Mouse (Mus musculus) macrophage (primary cell): ENCODE results near the gene Rpl23a. TPM values are rescaled to one million over a fixed set of nuclear protein-coding genes. Genes with fewer than 3 reads are reported as not detected.

ENCODE experiments used
- H3K27ac ChIP-seq: fragments of 350-480 bp; formaldehyde crosslinking; 2 replicates; pipeline ENCODE4 v1.9.0; 2021
- H3K36me3 ChIP-seq: fragments of 350-480 bp; formaldehyde crosslinking; 2 replicates; pipeline ENCODE4 v1.9.0; 2021; ENCODE audit errors: inconsistent target
- H3K4me3 ChIP-seq: fragments of 350-480 bp; formaldehyde crosslinking; 2 replicates; pipeline ENCODE4 v1.9.0; 2021; ENCODE audit errors: inconsistent target
- H3K79me2 ChIP-seq: fragments of 350-480 bp; formaldehyde crosslinking; 2 replicates; pipeline ENCODE4 v1.9.0; 2021; ENCODE audit errors: inconsistent target
- WGBS: methylation state at CpG from one replicate; pipeline ENCODE4 v1.1.7; 2026; ENCODE audit warnings: inconsistent platforms; ENCODE audit not compliant: missing documents; 5-methylcytosine and 5-hydroxymethylcytosine counted together
- polyA plus RNA-seq: library from polyadenylated mRNA; stranded (reverse); fragments of 250-400 nt; gene quantifications from 3 replicates; pipeline ENCODE4 v1.2.4, GENCODE M21; 2018; ENCODE audit warnings: inconsistent platforms

Gene Rpl23a
- polyA plus RNA-seq, 1 experiment from 2014 or later: 1,342 TPM

DNA sequence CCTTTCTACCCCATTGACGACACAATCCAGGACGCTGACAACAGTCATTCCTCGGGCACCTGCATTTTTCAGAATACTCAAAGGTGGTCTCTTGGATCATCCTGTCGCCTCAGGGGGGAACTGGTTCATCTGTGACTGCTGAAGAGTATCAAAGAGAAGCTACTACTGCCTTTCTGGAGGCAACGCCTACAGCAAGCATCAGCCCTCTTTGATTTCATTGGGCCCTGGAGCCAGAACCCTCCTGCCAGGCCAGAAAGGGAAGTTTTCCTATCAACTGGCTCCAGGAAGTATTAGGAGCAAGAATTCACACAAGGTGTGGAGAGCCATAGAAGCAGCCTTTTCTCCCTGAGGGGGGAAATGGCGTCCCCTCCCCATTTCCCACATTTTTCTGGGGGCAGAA is 16.7 kb downstream of the Rpl23a start:
- 89% methylated on average over 6 of the region's 6 CpGs for WGBS

DNA sequence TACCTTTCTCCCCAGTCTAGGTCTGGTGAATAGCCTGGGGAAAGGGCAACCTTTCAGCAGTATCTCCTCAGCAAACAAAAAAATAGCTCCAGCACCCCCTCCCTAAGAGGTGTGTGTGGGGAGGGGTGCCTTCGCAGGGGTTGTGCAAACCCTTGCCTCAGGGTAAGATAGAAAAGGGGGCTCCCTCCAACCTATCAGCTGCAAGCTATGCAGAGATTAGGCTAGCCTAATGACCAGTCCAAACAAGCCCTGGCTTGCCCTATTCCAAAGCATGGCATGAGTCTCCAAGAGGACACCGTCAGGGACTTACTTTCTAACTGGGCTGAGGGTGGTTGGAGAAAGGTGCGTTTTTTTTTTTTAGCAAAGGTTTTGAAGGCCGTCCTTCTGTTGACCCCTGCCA is 17.2 kb downstream of the Rpl23a start:
- no peaks in the 10 kb centered on the region for H3K79me2 ChIP-seq
- H3K27ac ChIP-seq: no peak overlapping the region
- no peak overlapping the region for H3K4me3 ChIP-seq
- no peaks in the 10 kb centered on the region for H3K36me3 ChIP-seq
- 90% methylated on average over 3 of the region's 4 CpGs for WGBS

More for the DNA sequence above, 16.7 kb downstream of the Rpl23a start:
- H3K36me3 ChIP-seq: no peaks in the 10 kb centered on the region
- no peak overlapping the region for H3K27ac ChIP-seq
- H3K79me2 ChIP-seq: no peaks in the 10 kb centered on the region
- H3K4me3 ChIP-seq: no peak overlapping the region

DNA sequence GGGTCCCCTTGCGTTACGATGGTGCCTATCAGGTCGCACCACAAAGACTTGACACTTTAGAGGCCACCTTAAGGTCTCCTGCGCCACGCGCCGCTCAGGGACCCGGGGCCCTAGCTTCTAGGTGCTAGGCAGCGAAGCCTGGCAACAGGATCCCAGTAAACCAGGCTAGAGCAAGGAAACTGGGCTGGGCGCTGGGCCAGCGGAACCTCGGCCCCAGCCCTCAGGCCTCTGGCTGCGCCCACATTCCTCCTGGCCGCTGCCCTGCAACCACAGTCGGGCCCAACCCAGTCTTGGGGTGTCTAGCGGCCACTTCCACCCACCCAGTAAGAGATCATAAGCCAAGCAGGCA is 17.6 kb downstream of the Rpl23a start:
- H3K79me2 ChIP-seq: no peaks in the 10 kb centered on the region
- no peak overlapping the region for H3K27ac ChIP-seq
- 11% methylated on average over 16 of the region's 16 CpGs for WGBS
- peak overlapping the region; percentile 22; the same call in 1 of the 2 replicates for H3K4me3 ChIP-seq
- H3K36me3 ChIP-seq: no peaks in the 10 kb centered on the region

GRCm38 (mm10) chr11:78164924-78165760 is 18.2 kb downstream of the Rpl23a start, which contains the start of gene Traf4:
TSS of gene Traf4 (minus strand) at chr11:78165589.
- Histone ChIP-seq H3K79me2 (no peaks in the 10 kb centered on the region), H3K27ac (no peak within 1 kb of the TSS), H3K36me3 (no peaks in the 10 kb centered on the region), H3K4me3 (peak within 1 kb of the TSS; percentile 22; the same call in 1 of the 2 replicates)
- WGBS: 1% methylated on average over 75 of the region's 78 CpGs

DNA sequence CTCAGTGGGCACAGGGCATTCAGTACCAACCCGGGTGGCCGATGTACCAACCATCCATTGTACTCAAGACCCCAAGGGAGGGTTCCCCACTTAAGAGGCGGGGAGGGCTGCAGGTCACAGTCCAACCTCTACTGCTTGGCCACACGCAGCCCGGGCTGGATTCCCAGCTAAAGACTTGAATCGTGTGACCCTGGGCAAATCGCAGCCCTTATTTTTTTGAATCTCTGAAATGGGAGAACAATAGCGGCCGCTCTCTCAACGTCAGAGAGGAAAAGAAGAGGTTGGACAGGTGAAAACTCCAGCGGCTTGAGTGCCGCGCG is 18.8 kb downstream of the Rpl23a start:
- no peak overlapping the region for H3K4me3 ChIP-seq
- no peaks in the 10 kb centered on the region for H3K36me3 ChIP-seq
- no peak overlapping the region for H3K27ac ChIP-seq
- 8% methylated on average over 14 of the region's 14 CpGs for WGBS
- no peaks in the 10 kb centered on the region for H3K79me2 ChIP-seq

DNA sequence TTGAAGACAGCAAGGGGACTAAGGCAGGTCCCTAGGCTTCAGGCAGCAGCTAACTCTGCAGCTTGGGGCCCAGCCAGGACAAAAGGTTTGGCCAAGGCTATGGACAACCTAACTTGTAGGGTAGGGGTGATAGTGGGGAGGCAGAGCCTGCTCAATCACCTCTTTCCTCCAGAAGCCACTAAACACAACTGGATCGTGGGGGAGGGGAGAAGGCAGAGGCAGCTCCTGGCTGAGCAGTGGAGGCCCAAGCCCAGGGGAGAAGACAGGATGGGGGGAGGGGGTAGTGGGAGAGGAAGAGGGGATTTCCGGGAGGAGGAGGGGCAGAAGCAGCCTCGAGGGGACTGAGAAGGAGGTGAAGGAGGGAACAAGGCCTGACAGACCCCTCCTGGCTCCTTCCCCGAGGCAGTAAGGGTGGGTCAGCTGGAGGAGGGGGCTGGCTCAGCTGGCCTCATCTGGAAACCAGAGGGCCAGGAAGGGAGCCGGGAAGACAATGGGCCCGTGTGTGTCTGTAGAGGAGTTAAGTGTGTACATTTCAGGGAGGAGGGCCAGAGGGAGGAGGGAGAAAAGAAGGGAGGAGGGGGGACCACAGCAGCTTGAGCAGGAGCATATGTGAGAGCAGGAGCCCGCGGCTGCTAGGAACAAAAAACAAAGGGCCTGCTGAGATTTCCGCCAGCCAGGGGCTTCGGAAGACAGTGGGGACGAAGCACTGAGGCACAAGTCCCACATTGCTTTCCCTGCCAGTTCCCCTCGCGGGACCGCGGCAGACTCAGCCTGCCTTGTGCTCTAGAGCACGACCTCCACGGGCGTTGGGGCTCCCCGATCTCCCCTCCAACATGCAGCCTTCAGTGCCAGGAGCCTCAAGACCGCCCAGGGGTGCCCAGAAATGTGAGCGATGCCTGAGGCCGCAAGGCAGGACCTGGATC is 19.4 kb downstream of the Rpl23a start:
- WGBS: 15% methylated on average over 22 of the region's 22 CpGs
- no peak overlapping the region for H3K4me3 ChIP-seq

DNA sequence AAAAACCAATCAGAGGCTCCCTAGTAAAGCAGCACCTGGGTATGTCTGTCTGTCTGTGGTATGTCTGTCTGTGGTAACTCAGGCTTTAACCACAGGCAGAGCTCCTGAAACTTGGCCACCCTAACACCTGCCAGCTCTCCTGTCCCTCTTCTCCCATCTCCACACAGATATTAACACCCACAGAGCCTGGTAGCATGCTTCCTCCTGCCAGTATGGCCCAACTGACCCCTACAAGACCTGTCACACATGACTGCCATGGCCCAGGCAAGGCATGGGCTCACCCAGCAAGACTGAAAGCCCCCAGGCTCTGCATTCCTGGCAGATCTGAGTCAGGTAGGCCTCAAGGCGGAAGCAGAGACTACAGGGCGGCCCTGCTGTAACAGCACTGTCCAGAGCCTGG is 20.3 kb downstream of the Rpl23a start:
- H3K27ac ChIP-seq: no peak overlapping the region
- 77% methylated on average over 2 of the region's 2 CpGs for WGBS
- H3K4me3 ChIP-seq: no peak overlapping the region
- H3K36me3 ChIP-seq: no peaks in the 10 kb centered on the region
- no peaks in the 10 kb centered on the region for H3K79me2 ChIP-seq

More for the DNA sequence above, 19.4 kb downstream of the Rpl23a start:
- Histone ChIP-seq H3K36me3 (no peaks in the 10 kb centered on the region), H3K27ac (no peak overlapping the region), H3K79me2 (no peaks in the 10 kb centered on the region)

GRCm38 (mm10) chr11:78162504-78162903 is 20.9 kb downstream of the Rpl23a start:
- no peaks in the 10 kb centered on the region for H3K36me3 ChIP-seq
- WGBS: 86% methylated on average over 6 of the region's 6 CpGs
- H3K27ac ChIP-seq: no peak overlapping the region
- H3K4me3 ChIP-seq: no peak overlapping the region
- no peaks in the 10 kb centered on the region for H3K79me2 ChIP-seq

DNA sequence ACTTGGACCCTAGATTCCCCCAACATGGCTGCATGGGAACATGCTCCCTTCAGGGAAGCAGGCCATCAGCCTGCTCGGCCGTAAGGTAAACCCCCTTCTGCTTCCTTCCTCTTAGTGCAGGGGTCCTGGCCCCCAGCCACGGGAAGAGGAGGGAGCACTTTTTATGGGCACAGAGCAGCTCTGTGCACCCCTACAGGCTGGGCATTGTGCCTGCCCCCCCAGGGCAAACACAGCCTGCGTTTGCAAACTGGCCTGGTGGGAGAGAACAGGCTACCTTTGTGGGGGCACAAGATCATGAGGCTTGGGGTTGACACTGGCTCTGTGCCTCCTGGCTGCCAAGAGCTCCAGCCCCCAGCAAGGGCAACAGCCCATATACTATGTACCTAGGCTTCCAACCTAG is 21.4 kb downstream of the Rpl23a start:
- 37% methylated on average over 4 of the region's 4 CpGs for WGBS
- Histone ChIP-seq H3K4me3 (no peak overlapping the region), H3K79me2 (no peaks in the 10 kb centered on the region), H3K27ac (no peak overlapping the region), H3K36me3 (no peaks in the 10 kb centered on the region)

GRCm38 (mm10) chr11:78161169-78161568 is 22.2 kb downstream of the Rpl23a start:
- Histone ChIP-seq H3K4me3 (no peak overlapping the region), H3K36me3 (no peaks in the 10 kb centered on the region), H3K27ac (no peak overlapping the region), H3K79me2 (no peaks in the 10 kb centered on the region)
- WGBS: 97% methylated on average over 14 of the region's 14 CpGs

DNA sequence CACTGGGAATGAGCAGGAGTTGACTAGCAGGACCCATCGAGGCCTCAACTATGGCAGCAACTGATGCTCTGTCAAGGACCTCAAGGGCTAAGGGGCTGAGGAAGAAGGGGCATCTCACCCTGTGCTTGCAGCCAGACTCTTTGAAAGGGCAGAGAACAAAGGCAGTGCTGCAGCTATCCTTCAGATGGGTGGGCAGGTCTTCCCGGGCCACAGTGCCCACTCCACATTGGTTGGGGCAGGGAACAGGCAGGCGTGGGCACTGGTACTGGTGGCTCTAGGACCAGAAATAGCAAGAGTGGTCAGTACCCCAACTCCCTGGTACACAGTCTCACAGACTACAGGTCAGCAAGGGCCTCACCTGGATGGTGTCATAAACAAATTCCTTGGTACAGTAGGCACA is 22.7 kb downstream of the Rpl23a start:
- 90% methylated on average over 3 of the region's 3 CpGs for WGBS
- H3K27ac ChIP-seq: no peak overlapping the region

DNA sequence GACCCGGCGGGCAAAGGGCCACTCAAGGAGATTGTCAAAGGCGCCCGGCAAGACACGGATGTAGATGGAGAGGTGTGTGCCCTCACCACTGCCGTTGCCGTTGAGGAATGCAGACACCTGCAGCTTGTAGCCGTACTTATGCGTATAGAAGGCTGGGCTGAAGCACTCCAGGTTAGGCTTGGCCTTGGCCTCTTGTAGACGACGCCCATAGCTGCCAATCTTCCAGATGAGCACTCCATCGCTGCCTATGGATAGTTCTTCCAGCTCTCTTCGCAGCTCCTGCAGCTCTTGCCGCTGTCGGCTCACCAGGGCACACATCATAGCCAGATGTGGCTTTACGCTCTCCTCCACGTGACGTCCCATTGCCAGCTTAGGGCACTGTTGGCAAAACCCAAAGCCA is 23.2 kb downstream of the Rpl23a start:
- 94% methylated on average over 18 of the region's 18 CpGs for WGBS
- H3K36me3 ChIP-seq: peaks cover under 1% of the 10 kb centered on the region; the same call in 1 of the 2 replicates
- H3K27ac ChIP-seq: no peak overlapping the region
- H3K79me2 ChIP-seq: no peaks in the 10 kb centered on the region
- no peak overlapping the region for H3K4me3 ChIP-seq

More for the DNA sequence above, 22.7 kb downstream of the Rpl23a start:
- Histone ChIP-seq H3K4me3 (no peak overlapping the region), H3K79me2 (no peaks in the 10 kb centered on the region), H3K36me3 (no peaks in the 10 kb centered on the region)

GRCm38 (mm10) chr11:78159557-78159956 is 23.8 kb downstream of the Rpl23a start:
- H3K36me3 ChIP-seq: peaks cover 6% of the 10 kb centered on the region; the same call in 1 of the 2 replicates
- 96% methylated on average over 6 of the region's 7 CpGs for WGBS
- H3K79me2 ChIP-seq: no peaks in the 10 kb centered on the region
- no peak overlapping the region for H3K27ac ChIP-seq
- H3K4me3 ChIP-seq: no peak overlapping the region

- H3K27ac ChIP-seq: no peak overlapping the region
- H3K4me3 ChIP-seq: no peak overlapping the region
- H3K79me2 ChIP-seq: no peaks in the 10 kb centered on the region
- WGBS: 46% methylated on average over 2 of the region's 2 CpGs
- H3K36me3 ChIP-seq: peaks cover 11% of the 10 kb centered on the region; the same call in 1 of the 2 replicates
Observed at GRCm38 (mm10) chr11:78159096-78159495, 24.3 kb downstream of the Rpl23a start.
